Mouse (Mus musculus) CH12.LX (cell line): ENCODE measurements around the gene Eme2. TPM values are rescaled to one million over a fixed set of nuclear protein-coding genes. Genes with fewer than 3 reads are reported as not detected.
A peak's percentile ranks its signal among the peaks of the same experiment; 100 is the strongest.

Experiments used
- DNase-seq: peaks from one replicate; pipeline ENCODE4 v3.0.0-alpha.2; 2013; ENCODE audit errors: extremely low read depth
- H3K27ac ChIP-seq: 2 replicates; pipeline ENCODE4 v1.5.1; 2012; ENCODE audit warnings: low read depth, mild to moderate bottlenecking, control low read depth, moderate library complexity; ENCODE audit not compliant: insufficient read depth
- H3K27me3 ChIP-seq: replicated peaks from 2 replicates; pipeline ENCODE3; 2012; ENCODE audit warnings: inconsistent platforms
- H3K36me3 ChIP-seq, 2 experiments: replicated peaks in 1 of 2; 2 replicates each; pipeline versions ENCODE3 to v1.6.1; 2012; ENCODE audit warnings: inconsistent platforms in 1 of 2, low read length in 1 of 2, mild to moderate bottlenecking in 1 of 2, mixed read lengths in 1 of 2, moderate library complexity in 1 of 2; ENCODE audit not compliant: control insufficient read depth in 1 of 2, insufficient read depth in 1 of 2
- H3K4me1 ChIP-seq, 2 experiments: 2 replicates each; pipeline ENCODE4 v1.6.1; 2012; ENCODE audit warnings: inconsistent platforms in 1 of 2, moderate library complexity in 1 of 2; ENCODE audit not compliant: insufficient read depth in 2 of 2, control insufficient read depth in 1 of 2
- H3K4me2 ChIP-seq: 2 replicates; pipeline ENCODE4 v1.6.1; 2012; ENCODE audit warnings: low read depth, mild to moderate bottlenecking, control low read depth; ENCODE audit not compliant: poor library complexity, insufficient read depth, severe bottlenecking
- H3K4me3 ChIP-seq, 3 experiments: fragments of 150-350 bp in 1 of 3; sonication (generic) in 1 of 3; replicated peaks in 1 of 3; 2 replicates each; pipeline versions ENCODE3 to v1.5.1; 2011 to 2012; ENCODE audit warnings: low read depth in 2 of 3, low read length in 2 of 3, mild to moderate bottlenecking in 2 of 3, moderate library complexity in 2 of 3, control low read depth in 1 of 3, improper control_type of control experiment in 1 of 3, inconsistent platforms in 1 of 3, mixed read lengths in 1 of 3; ENCODE audit not compliant: poor library complexity in 1 of 3
- H3K79me2 ChIP-seq: replicated peaks from 2 replicates; pipeline ENCODE4 v1.6.1; 2012; ENCODE audit warnings: mild to moderate bottlenecking, moderate library complexity; ENCODE audit not compliant: control insufficient read depth, poor library complexity, insufficient read depth, severe bottlenecking; ENCODE audit errors: extremely low read depth
- H3K9ac ChIP-seq: 2 replicates; pipeline ENCODE4 v1.6.1; 2012; ENCODE audit warnings: low read depth, mild to moderate bottlenecking, control low read depth, moderate library complexity; ENCODE audit not compliant: insufficient read depth
- H3K9me3 ChIP-seq: replicated peaks from 2 replicates; pipeline ENCODE3; 2012; ENCODE audit warnings: low read length, inconsistent platforms, mixed read lengths
- CHD1 ChIP-seq: IDR thresholded peaks from 2 replicates; pipeline ENCODE4 v1.6.1; 2012; ENCODE audit warnings: low read depth, low read length, improper control_type of control experiment, inconsistent platforms
- CHD2 ChIP-seq: IDR thresholded peaks from 2 replicates; pipeline ENCODE4 v1.6.1; 2011; ENCODE audit warnings: low read length, improper control_type of control experiment
- CTCF ChIP-seq, 2 experiments: IDR thresholded peaks in 1 of 2; conservative IDR thresholded peaks in 1 of 2; 2 replicates each; pipeline ENCODE4 v1.5.1; 2011 to 2012; ENCODE audit warnings: low read depth in 2 of 2, low read length in 2 of 2, improper control_type of control experiment in 1 of 2, inconsistent platforms in 1 of 2, mild to moderate bottlenecking in 1 of 2, moderate library complexity in 1 of 2
- ELF1 ChIP-seq: IDR thresholded peaks from 2 replicates; pipeline ENCODE4 v1.6.1; 2014; ENCODE audit warnings: low read depth, mild to moderate bottlenecking, inconsistent platforms, low read length, improper control_type of control experiment
- EP300 ChIP-seq: IDR thresholded peaks from 2 replicates; pipeline ENCODE4 v1.6.1; 2011; ENCODE audit warnings: low read length, improper control_type of control experiment
- ETS1 ChIP-seq: conservative IDR thresholded peaks from 2 replicates; pipeline ENCODE4 v1.6.1; 2012; ENCODE audit warnings: low read depth, mild to moderate bottlenecking, inconsistent platforms, low read length, improper control_type of control experiment, moderate library complexity
- GABPA ChIP-seq: IDR thresholded peaks from 2 replicates; pipeline ENCODE4 v1.6.1; 2012; ENCODE audit warnings: low read depth, low read length, improper control_type of control experiment, inconsistent platforms; ENCODE audit not compliant: insufficient replicate concordance
- HCFC1 ChIP-seq: IDR thresholded peaks from 2 replicates; pipeline ENCODE4 v1.6.1; 2012; ENCODE audit warnings: low read depth, mild to moderate bottlenecking, inconsistent platforms, low read length, improper control_type of control experiment
- IRF4 ChIP-seq: IDR thresholded peaks from 2 replicates; pipeline ENCODE4 v1.6.1; 2014; ENCODE audit warnings: low read depth, mild to moderate bottlenecking, inconsistent platforms, low read length, improper control_type of control experiment
- JUN ChIP-seq: IDR thresholded peaks from 2 replicates; pipeline ENCODE4 v1.6.1; 2011; ENCODE audit warnings: low read depth, mild to moderate bottlenecking, low read length, improper control_type of control experiment, moderate library complexity; ENCODE audit not compliant: insufficient read depth
- MAZ ChIP-seq: IDR thresholded peaks from 2 replicates; pipeline ENCODE4 v1.6.1; 2012; ENCODE audit warnings: low read depth, mild to moderate bottlenecking, inconsistent platforms, low read length, improper control_type of control experiment, moderate library complexity
- MEF2A ChIP-seq: IDR thresholded peaks from 2 replicates; pipeline ENCODE4 v1.6.1; 2014; ENCODE audit warnings: low read depth, mild to moderate bottlenecking, inconsistent platforms, low read length, improper control_type of control experiment, borderline replicate concordance
- MXI1 ChIP-seq: IDR thresholded peaks from 2 replicates; pipeline ENCODE4 v1.6.1; 2011; ENCODE audit warnings: mild to moderate bottlenecking, low read depth, low read length, improper control_type of control experiment
- MYC ChIP-seq: IDR thresholded peaks from 2 replicates; pipeline ENCODE4 v1.6.1; 2011; ENCODE audit warnings: low read depth, mild to moderate bottlenecking, improper control_type of control experiment, low read length
- NELFE ChIP-seq: IDR thresholded peaks from 2 replicates; pipeline ENCODE4 v1.6.1; 2011; ENCODE audit warnings: low read depth, low read length, improper control_type of control experiment
- POLR2A ChIP-seq: IDR thresholded peaks from 2 replicates; pipeline ENCODE4 v1.6.1; 2011; ENCODE audit warnings: low read depth, mild to moderate bottlenecking, improper control_type of control experiment, low read length
- POLR2AphosphoS2 ChIP-seq: IDR thresholded peaks from 2 replicates; pipeline ENCODE4 v1.6.1; 2011; ENCODE audit warnings: low read depth, low read length, improper control_type of control experiment
- TBP ChIP-seq: conservative IDR thresholded peaks from 2 replicates; pipeline ENCODE4 v1.6.1; 2011; ENCODE audit warnings: low read depth, low read length, improper control_type of control experiment
- UBTF ChIP-seq: IDR thresholded peaks from 2 replicates; pipeline ENCODE4 v1.6.1; 2012; ENCODE audit warnings: low read depth, mild to moderate bottlenecking, inconsistent platforms, low read length, improper control_type of control experiment, moderate library complexity
- ZC3H11A ChIP-seq: IDR thresholded peaks from 2 replicates; pipeline ENCODE4 v1.6.1; 2012; ENCODE audit warnings: low read depth, mild to moderate bottlenecking, inconsistent platforms, low read length, improper control_type of control experiment
- ZNF384 ChIP-seq: IDR thresholded peaks from 2 replicates; pipeline ENCODE4 v1.6.1; 2012; ENCODE audit warnings: low read depth, low read length, improper control_type of control experiment, inconsistent platforms
- dilution Hi-C: fragments of 300-500 bp; cut with MboI; formaldehyde crosslinking; loops from 2 replicates; pipeline ENCODE4 v1.14.3; 2020; ENCODE audit warnings: low sequenced_read_pairs; ENCODE audit not compliant: extremely low pct_unique_long_range_greater_than_20kb, extremely low pct_ligation_motif_present
- in situ Hi-C: fragments of 300-500 bp; cut with MboI; formaldehyde crosslinking; loops from 3 replicates; pipeline ENCODE4 v1.14.3; 2019; ENCODE audit warnings: low sequenced_read_pairs, low pct_ligation_motif_present, low pct_unique_long_range_greater_than_20kb, mixed read lengths
- polyA plus RNA-seq: library from polyadenylated mRNA; unstranded; fragments of >175 nt; gene quantifications from 2 replicates; pipeline ENCODE4 v1.2.1, GENCODE M21; 2012; ENCODE audit warnings: low read depth; ENCODE audit not compliant: insufficient read length
- total RNA-seq, 2 experiments: library from RNA; depleted of rRNA; stranded (reverse); fragments of 300-350 nt in 1 of 2; fragments of >200 nt in 1 of 2; gene quantifications; 2 replicates each; pipeline ENCODE4 v1.2.3; 2012 to 2014

The Eme2 gene
- total and polyA plus RNA-seq, 3 experiments, result 12.7 to 19.7 (median 16.9) TPM

DNA sequence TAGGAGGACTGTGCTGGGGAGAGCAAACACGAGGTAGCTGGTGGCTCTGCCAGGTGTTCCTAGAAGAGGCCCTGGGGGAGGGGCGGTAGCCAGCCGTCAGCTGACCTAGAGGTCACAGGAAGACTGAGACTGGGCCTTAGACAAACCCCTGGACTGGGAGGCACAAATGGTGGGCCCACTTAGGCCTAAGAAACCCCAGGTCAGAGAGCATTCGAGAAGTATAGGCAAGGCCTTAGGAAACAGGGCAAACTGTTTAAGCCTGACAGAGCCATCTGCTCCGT lies 16.8 kb downstream of the Eme2 start (continued):
- TF ChIP-seq MXI1 (peak; percentile 79), MEF2A (0 out of 2 replicates have a peak, but pooled peaks have one; percentile 39), POLR2A (peak; percentile 43; the same call in 1 of the 2 replicates), CHD2 (peak; percentile 88), TBP (0 out of 2 replicates have a peak, but pooled peaks have one; percentile 25), POLR2AphosphoS2 (no peak), ETS1 (peak; percentile 40; the same call in 1 of the 2 replicates), NELFE (no peak), MAZ (0 out of 2 replicates have a peak, but pooled peaks have one; percentile 24), JUN (no peak), UBTF (no peak), CTCF (conservative IDR thresholded peaks at IDR 0.05 in 1 of 2, IDR thresholded peaks at IDR 0.05 in 1 of 2; ENCODE audit: low read depth in 2 of 2, low read length in 2 of 2) (no peak), MYC (peak; percentile 83), IRF4 (0 out of 2 replicates have a peak, but pooled peaks have one; percentile 28), GABPA (no peak), HCFC1 (peak; percentile 52), CHD1 (no peak), EP300 (peak; percentile 54; the same call in 1 of the 2 replicates)
- TF ChIP-seq, all 38 proteins: peak for 19

DNA sequence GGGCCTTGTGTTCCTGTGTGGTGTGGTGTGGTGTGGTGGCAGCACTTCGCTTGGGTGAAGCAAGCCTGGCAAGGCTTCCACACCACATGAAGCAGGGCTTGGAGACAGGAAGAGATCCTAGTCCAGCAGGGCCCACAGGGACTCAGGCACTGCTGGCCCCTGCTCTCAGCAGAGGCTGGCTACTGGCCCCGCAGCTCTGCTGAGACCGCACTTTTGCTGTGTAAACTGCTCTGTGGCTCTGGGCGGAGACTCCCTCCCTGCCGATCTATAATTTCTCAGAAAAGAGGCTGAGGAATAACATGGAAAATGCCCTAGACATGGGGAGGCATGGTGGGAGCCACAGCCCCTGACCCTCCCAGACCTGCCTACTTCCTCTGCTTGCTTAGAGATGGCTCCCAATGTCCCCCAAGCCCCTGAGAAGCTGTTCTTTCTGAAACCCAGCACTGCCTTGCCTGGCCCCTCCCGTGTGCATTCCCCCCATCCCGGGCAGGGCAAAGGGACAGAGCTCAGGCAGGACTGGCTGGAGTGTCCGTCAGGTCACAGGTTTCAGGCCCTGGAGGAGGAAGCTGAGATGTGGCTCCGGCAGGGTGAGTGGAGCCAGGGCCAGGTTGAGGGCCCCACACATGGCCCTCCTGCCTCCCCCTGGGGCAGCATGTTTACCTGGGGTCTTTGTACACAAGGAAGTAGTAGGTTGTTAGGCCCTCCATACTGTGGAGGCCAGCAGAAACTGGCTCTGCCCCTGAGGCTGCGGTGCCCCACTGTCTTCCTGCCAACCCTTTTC lies 17.4 kb downstream of the Eme2 start:
- Histone ChIP-seq H3K36me3 (peaks cover 11 to 44% of the 10 kb centered on the region in 2 experiments), H3K9me3 (no peaks in the 10 kb centered on the region), H3K27me3 (no peaks in the 10 kb centered on the region), H3K4me2 (peak overlapping the region; percentile 55)
- TF ChIP-seq ELF1, result no peak; the same call in 1 of the 2 replicates
- no peak for TF ChIP-seq CHD1
- TF ChIP-seq ZNF384, result no peak
- TF ChIP-seq POLR2A, result no peak
- TF ChIP-seq NELFE, result peak; percentile 63
- TF ChIP-seq CHD2, result no peak
- TF ChIP-seq ZC3H11A, result no peak
- TF ChIP-seq, all 38 proteins: peak for 1
- no peak for DNase-seq
- Histone ChIP-seq H3K9ac (peak overlapping the region; percentile 62), H3K4me3 (peak overlapping the region; percentile 49 to 66 (median 62)), H3K27ac (peak overlapping the region; percentile 37), H3K4me1 (peaks cover 16 to 57% of the 10 kb centered on the region in 2 experiments), H3K79me2 (no peaks in the 10 kb centered on the region)
- dilution Hi-C loops, result no loop called here
- in situ Hi-C loops, result no loop called here
